Mouse (Mus musculus): ENCODE results near the gene Gm11020.
"Not testable (repeated sequence)": the region's sequence is repeated elsewhere in the genome, so short reads cannot be mapped to it uniquely, and the experiment has no call there.

The Gm11020 gene

GRCm38 (mm10) chr8:104321267-104321666 is at the start of gene Gm11020:
Gene Gm11020, plus strand, starts transcription at chr8:104321567.
- DNase-seq (ENCODE audit: low read depth, low spot score) = not testable (repeated sequence)

- DNase-seq (ENCODE audit: low read depth, low spot score) = not testable (repeated sequence)
Observed at GRCm38 (mm10) chr8:104293081-104293480, 28.3 kb upstream of the Gm11020 start, which contains the start of gene Cmtm2a. Gene Cmtm2a, minus strand, starts transcription at chr8:104293181.

DNA sequence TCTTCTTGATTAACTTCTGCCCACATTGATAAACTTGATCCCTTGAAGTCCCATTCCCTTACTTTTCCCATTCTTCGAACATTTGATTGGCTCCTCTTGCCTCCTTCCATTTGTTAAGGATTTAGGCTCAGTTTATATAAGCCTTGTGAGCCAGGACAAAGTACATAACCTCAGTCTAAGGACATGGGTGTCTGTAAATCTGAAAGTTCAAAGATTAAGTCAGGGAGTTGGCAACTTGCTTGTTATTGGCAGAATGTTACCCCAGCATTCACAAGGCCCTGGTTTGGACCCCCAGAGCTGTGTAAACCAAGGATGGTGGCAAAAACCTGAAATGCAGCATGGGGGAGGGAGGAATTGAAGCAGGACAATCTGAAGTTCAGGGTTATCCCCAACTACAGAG is 27.0 kb upstream of the Gm11020 start:
- DNase-seq (ENCODE audit: low read depth, low spot score) = no peak

DNA sequence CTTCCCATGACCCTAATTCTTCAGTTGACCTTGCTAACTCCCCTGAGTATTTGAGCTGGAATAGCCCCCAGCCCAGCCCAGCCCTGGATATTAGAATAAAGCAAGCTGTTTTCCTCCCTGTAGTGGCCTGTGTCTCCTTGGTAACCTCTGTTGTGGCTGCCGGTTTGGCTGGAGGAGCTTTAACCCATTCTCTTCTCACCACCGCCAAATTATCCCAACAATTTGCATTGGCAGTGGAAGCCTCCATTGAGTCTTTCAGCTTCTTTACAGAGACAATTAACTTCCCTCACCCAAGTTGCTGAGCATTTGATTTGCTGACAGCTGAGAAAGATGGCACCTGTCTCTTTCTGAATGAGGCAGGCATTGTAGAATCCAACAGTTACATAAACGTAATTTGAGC is 19.8 kb upstream of the Gm11020 start:
- not testable (repeated sequence) for DNase-seq (ENCODE audit: low read depth, low spot score)

DNA sequence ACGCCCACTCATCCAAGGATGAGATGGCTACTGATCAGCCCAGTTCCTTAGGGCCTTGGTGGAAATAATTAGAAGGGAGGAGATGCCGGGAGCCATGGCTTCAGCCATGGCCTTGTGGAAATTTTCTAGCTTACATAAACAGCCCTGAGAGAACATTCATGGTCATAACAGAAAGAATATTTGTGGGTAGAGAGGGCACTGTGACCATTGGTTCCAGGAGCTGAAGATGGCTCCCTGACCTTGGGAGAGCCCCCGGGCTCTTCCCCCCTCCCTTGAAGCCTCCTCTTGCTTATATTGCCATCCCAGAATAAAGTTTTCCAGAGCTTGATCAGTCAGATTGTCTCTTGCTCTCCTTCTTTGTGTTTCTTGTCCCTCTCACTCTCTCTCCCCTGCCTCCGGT is 18.8 kb upstream of the Gm11020 start:
- not testable (repeated sequence) for DNase-seq (ENCODE audit: low read depth, low spot score)

DNA sequence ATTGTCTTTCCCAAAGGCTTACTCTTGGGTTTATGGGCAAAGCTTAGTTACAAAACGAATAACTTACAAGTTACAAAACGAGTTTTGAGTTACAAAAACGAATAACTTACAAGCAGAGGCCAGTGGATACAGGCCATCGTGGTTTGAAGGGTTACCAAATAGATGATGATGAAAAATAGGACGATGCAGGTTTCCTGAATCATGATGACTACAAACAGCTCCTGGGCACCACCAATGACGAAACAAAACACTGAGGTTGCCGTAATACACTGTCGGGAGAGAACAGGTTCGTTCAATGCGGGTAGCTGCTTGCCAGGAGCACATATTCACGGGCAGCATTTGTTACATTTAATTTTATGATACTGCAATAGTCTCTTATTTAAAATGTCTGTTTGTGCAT is 16.4 kb upstream of the Gm11020 start:
- DNase-seq (ENCODE audit: low read depth, low spot score) = no peak

DNA sequence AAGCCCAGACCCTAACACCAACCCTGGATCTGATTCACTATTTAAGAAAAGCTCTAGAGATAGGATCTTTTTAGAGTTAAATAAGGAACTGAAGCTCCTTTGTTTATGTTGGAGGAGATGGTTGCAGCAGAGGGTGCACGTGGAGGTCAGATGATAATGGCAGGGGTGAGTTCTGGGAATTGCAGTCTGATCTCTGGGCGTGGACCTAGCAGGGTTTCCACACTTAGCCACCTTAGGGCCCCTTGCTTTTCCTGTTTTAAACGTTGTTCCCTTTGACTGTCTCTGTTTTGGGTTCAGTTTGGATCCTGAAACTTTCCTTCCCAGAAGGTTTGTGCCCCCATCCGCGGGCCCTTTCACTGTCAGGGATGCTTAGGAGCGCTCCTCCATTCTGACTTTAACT is 13.0 kb upstream of the Gm11020 start:
- DNase-seq (ENCODE audit: low read depth, low spot score) = not testable (repeated sequence)

GRCm38 (mm10) chr8:104309441-104310155 is 11.8 kb upstream of the Gm11020 start, which contains the start of the genes Gm45711 and Cmtm1:
Gene Gm45711, minus strand, starts transcription at chr8:104310081.
Gene Cmtm1, minus strand, starts transcription at chr8:104310145.
- not testable (repeated sequence) for DNase-seq (ENCODE audit: low read depth, low spot score)

DNA sequence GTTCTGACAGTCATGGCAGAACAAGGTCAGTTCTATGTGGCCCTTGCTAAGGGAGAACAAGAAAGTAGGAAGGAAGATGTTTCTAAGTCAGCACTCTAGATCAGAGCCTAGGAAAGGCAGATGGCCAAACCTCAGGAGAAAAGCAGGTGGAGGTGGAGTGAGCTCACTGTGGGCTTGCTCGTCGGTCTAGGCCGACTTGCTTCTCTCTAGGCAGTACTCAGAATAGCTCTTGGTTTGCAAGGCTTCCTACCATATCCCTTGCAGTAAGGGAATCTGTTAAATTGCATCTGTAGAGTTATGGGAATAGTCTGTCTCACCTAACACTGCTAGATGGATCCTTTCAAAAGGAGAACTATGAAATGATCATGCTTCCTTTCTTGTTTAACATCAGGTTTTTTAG is 9.3 kb upstream of the Gm11020 start:
- DNase-seq (ENCODE audit: low read depth, low spot score) = not testable (repeated sequence)

GRCm38 (mm10) chr8:104313311-104313710 is 8.1 kb upstream of the Gm11020 start:
- DNase-seq (ENCODE audit: low read depth, low spot score) = no peak

DNA sequence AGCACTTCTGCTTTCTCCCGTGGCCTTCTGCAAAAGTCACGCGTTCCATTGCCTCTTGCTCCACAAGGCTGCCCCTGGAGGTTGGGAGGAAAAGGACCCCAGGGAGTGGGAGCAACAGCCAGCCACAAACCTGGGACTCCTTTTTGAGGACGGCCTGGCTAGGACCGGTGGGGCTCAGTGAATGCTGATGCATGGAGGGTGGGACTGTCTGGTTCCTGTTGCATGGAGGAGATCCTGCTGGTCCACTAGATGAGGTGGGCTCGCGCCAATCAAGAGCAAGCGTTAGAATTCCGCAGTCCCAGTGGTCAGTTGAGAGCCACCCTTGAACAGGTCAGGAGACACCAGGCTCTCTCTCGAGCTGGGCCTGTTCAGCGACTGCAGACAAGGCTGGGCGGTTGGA is 563 bp downstream of the Gm11020 start, which contains the start of gene Cmtm2b:
Gene Cmtm2b (plus strand): TSS at position 301 of the 400 bp plus-strand sequence.
- not testable (repeated sequence) for DNase-seq (ENCODE audit: low read depth, low spot score)

GRCm38 (mm10) chr8:104332665-104333631 is 11.6 kb downstream of the Gm11020 start:
- DNase-seq (ENCODE audit: low read depth, low spot score) = no peak

- DNase-seq (ENCODE audit: low read depth, low spot score) = no peak
Observed at GRCm38 (mm10) chr8:104333786-104334185, 12.4 kb downstream of the Gm11020 start.

GRCm38 (mm10) chr8:104334196-104334595 is 12.8 kb downstream of the Gm11020 start:
- DNase-seq (ENCODE audit: low read depth, low spot score) = no peak

- DNase-seq (ENCODE audit: low read depth, low spot score) = no peak
Observed at GRCm38 (mm10) chr8:104336806-104337205, 15.4 kb downstream of the Gm11020 start.

DNA sequence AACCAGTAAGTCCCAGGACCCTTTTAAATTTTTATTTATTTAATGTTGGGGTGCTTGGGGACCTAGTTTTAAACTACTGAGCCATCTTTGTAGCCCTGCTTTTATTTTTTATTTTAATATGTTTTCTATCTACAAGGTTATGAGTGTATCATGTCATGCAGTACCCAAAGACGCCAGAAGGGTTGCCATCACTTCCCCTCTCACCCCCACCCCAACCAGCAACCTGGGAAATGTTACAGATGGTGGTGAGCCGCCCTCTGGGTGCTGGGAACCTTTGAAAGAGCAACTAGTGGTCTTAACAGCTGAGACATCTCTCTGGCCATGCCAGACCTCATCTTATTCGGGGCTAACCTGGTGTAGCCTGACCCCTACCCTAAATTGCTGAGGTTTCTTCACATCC is 16.5 kb downstream of the Gm11020 start:
- no peak for DNase-seq (ENCODE audit: low read depth, low spot score)

DNA sequence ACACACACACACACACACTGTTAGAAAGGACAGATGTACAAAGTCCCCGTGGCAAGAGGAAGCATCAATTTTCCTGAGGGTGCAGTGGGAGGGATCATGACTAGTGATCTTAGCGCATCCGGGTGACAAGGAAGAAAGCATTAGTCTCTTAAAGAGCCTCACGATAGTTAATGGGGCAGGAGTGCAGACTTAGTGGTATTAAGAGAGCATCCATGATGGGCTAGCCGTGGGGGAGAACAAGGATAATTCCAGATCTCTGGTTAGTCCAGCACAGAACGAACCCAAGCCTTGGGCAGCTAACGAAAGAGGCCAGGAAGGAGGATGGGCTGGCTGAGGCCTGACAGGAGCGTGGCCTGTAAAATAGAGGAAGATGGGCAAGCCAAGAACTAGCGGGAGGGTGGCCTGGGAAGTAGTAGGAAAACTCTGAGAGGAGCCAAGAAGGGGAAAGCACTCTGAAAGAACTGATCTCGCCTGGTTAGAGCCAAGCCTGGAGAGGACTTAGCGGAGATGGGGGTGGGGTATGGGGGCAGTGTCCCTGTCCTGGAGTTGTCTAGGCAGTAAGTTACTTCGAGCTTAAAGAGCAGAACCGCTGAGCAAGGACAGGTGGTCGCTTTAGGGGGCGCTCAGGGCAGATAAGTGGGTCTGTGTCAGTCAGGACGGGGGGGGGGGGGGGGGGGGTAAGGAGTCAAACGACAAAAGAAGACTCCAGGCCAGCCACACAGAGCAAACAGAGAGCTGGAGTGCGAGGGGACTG is 18.0 kb downstream of the Gm11020 start, which contains the start of gene Cmtm3:
Gene Cmtm3 (plus strand): TSS at position 182 of the 754 bp plus-strand sequence.
- DNase-seq (ENCODE audit: low read depth, low spot score) = no peak

DNA sequence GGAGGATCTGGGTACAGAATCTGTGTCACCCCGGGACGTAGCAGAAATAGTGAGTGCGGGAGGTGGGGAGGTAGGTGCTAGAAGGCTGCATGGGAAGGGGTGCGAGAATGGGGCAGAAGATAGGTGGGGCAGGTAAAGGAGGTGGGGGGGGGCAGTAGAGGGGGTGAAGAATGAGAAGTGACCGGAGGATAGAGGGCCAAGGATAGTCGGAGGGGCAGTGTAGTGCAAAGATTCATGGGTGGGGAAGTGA is 18.5 kb downstream of the Gm11020 start:
- DNase-seq (ENCODE audit: low read depth, low spot score) = no peak

DNA sequence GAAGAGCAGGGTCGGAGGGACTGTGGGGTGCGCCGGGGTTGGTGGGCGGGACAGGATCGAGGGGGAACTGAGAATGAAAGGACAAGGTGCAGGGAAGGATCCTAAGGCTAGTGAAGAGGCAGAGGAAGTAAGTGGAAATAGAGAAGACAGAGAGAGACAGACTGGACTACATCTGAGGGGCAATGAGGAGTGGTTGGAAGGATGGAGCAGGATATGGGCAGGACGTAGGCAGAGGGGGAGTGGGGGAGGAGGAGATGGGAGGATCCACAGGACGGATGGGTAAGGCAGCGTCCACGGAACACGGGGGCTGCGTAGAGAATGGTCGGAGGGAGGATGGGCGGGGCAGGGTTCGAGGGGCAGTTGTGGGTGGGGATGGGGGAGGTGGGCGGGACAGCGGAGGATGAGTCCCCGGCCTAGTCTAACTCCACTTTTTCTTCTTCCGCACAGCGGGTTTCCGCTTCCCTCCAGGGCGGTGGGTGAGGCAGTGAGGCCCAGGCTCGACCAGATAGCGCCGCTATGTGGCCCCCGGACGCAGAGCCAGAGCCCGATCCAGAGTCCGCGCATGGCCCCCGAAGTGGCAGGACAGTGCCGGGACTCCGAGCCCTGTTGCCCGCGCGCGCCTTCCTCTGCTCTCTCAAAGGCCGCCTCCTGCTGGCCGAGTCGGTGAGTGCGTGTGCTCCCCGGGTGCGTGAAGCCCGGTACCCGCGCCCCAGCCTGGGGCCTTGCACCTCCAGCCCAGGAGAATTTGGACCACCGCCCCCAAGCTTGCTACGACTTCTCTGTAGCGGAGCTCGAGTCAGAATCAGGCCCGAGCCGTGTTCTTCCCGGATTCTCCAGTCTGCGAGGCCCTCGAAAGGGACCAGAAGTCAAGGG is 19.1 kb downstream of the Gm11020 start:
- DNase-seq (ENCODE audit: low read depth, low spot score) = no peak

DNA sequence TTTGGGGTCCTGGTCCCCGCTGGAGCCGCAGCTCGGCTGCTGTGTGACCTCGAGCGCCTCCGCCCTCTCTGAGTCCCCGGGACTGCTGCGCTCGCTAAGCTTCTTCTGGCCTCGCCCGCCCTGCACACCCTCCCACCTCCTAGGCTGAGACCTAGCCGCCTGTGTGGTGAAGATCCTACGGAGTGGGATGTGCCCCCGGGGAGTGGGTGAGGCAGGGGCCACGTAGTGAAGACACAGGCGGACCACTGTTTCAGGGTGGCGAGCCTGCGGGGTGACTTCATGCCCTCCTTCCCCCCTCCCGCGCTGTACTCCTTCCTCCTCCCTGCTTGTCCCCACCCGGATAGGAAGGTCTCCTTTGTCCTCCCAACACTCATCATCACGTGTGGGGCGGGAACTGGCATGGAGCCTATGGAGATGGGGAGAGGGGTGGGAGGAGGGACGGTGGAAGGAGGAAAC is 19.8 kb downstream of the Gm11020 start:
- no peak for DNase-seq (ENCODE audit: low read depth, low spot score)

- DNase-seq (ENCODE audit: low read depth, low spot score) = no peak
Observed at GRCm38 (mm10) chr8:104341678-104342077, 20.3 kb downstream of the Gm11020 start.
